Mouse (Mus musculus): ENCODE measurements at regions not wholly inside any gene's neighbourhood (a gene's known extent, or its start where the extent isn't known, plus 50 kb on each side); places are given as distances from the start of the nearest gene placed in this dataset.

DNA sequence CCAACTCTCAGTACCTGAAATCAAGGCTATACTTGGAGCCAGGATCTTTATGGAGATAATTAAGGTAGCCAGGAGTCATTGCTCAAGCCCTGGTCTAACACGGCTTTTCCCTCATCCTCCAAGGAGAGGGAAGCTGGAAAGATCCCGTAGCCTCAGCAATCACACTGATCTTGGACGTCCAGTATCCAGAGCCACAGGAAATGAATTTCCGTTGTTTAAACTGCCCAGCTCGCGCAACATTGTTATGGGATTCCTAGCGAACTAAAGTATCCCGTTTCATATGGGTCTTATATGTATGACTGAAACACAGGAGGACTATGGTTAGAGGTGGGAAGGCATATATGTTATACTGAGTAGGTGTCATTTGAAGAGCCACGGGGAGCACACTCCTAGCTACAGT is 126.3 kb upstream of the Lnx1 start:
- no peaks in the 10 kb centered on the region for H3K9me3 ChIP-seq (replicated peaks)
- no peak overlapping the region for H3K27ac ChIP-seq (ENCODE audit: poor library complexity, severe bottlenecking)
- WGBS, result 68% methylated on average over 9 of the region's 9 CpGs
- no peak overlapping the region for H3K4me2 ChIP-seq
- peaks cover 18% of the 10 kb centered on the region for H3K27me3 ChIP-seq (replicated peaks)
- H3K9ac ChIP-seq, result no peak overlapping the region
- no peaks in the 10 kb centered on the region; the same call in 1 of the 2 replicates for H3K4me1 ChIP-seq (replicated peaks)
- no peak overlapping the region for H3K4me3 ChIP-seq
- H3K36me3 ChIP-seq, result no peaks in the 10 kb centered on the region
- no peak for ATAC-seq (ENCODE audit: insufficient number of reproducible peaks, low FRiP score)

DNA sequence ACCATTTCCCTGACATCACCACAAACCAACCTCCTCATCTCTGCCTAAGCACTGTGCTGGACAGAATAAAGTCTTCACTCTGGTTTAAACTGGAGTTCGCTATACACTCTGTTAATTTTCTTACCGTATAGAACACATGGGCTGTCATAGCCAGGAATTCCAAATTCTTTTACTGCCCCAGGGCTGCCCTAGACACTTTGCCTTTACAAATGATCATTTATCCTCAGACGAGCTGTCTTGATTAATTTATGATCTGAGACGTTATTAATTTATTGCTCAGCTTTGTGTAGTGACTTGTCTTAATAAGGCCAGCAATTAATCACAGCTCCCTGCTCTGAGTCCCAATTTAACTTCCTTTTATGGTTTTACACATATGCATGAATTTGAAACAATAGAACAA is 125.2 kb upstream of the Lnx1 start:
- 74% methylated on average over 4 of the region's 4 CpGs for WGBS
- Histone ChIP-seq H3K4me1 (replicated peaks) (no peaks in the 10 kb centered on the region; the same call in 1 of the 2 replicates), H3K9ac (no peak overlapping the region), H3K4me2 (no peak overlapping the region), H3K27me3 (replicated peaks) (peaks cover 19% of the 10 kb centered on the region), H3K4me3 (no peak overlapping the region), H3K27ac (ENCODE audit: poor library complexity, severe bottlenecking) (no peak overlapping the region), H3K36me3 (no peaks in the 10 kb centered on the region), H3K9me3 (replicated peaks) (no peaks in the 10 kb centered on the region)
- ATAC-seq (ENCODE audit: insufficient number of reproducible peaks, low FRiP score), result no peak

DNA sequence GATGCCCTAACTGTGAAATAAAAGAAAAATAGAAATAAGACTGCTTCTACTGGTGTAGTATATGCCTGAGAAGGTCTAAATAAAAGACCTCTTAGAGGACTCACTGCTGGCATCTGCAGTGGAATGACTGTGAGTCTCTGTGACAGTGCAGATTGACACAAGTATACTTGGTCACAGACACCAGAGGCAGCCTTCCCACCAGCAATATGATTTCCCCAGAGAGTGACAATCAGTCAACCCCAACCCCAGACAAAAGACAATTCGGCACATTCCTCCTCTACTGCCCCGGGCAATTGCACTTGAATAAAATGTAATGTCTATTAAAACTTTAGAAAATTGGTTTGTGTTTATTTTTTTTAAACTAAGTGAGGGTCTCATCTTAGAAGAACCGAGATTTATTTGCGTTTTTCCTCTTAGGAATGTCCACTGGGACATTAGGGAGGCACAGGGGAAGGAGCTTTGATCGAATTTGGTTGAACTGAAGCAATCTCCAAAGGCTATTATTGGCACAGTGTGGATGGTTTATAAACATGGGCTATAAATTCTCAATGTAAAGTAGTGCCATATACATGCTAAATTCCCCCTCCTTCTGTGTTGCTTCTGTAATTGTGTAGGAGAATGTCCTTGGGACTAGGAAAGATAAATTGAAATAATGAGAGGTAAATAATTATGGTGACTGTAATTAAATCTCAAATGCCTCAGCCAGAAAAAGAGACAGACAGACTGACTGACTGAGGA is 123.0 kb upstream of the Lnx1 start:
- Histone ChIP-seq H3K36me3 (no peaks in the 10 kb centered on the region), H3K27me3 (replicated peaks) (peaks cover 31% of the 10 kb centered on the region), H3K9me3 (replicated peaks) (no peaks in the 10 kb centered on the region), H3K4me2 (no peak overlapping the region), H3K4me1 (replicated peaks) (no peaks in the 10 kb centered on the region; the same call in 1 of the 2 replicates), H3K4me3 (no peak overlapping the region), H3K27ac (ENCODE audit: poor library complexity, severe bottlenecking) (no peak overlapping the region), H3K9ac (no peak overlapping the region)
- WGBS, result 65% methylated on average over 5 of the region's 5 CpGs
- ATAC-seq (ENCODE audit: insufficient number of reproducible peaks, low FRiP score), result no peak

DNA sequence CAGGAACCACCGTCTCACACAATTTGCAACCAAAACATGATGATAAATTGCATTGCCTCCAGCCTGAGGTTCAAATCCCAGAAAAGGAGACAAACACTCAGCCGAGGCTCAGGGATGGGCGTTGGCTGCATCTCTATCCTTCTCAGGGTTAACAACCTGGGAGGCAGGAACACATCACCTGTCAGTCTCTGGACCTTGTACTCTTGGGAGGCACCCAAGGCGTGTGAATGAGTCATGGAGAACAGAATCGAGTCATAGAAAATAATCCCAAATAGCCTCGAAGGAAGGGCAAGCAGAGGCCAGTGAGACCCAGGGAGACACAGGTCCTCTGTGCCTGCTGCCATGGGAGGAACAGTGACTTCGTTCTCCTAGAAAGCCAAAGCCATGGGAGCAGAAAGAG is 121.0 kb upstream of the Lnx1 start:
- Histone ChIP-seq H3K27ac (ENCODE audit: poor library complexity, severe bottlenecking) (no peak overlapping the region), H3K4me3 (no peak overlapping the region), H3K9me3 (replicated peaks) (no peaks in the 10 kb centered on the region), H3K36me3 (no peaks in the 10 kb centered on the region), H3K4me2 (no peak overlapping the region), H3K27me3 (replicated peaks) (peaks cover 44% of the 10 kb centered on the region), H3K9ac (no peak overlapping the region), H3K4me1 (replicated peaks) (no peaks in the 10 kb centered on the region)
- 77% methylated on average over 7 of the region's 7 CpGs for WGBS
- ATAC-seq (ENCODE audit: insufficient number of reproducible peaks, low FRiP score), result no peak

DNA sequence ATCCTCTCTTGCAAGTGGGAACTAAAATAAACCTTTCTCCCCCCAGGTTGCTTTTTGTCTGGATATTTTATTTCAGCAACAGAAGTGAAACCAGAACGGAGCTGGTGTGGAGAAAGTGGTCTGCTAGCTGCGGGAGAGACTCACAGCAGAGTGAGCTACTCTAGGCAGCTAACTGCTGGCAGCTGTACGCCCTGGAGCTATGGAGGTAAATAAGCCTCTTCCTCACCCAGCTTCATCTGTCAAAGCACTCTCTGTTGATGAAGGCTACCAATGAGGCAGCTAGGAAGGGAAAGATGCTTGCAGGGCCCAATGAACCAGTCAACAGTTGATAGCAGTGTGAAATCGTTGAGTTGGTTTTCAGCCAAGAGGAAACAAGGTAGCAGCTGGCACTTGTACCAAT is 119.3 kb upstream of the Lnx1 start:
- ATAC-seq (ENCODE audit: insufficient number of reproducible peaks, low FRiP score), result no peak
- no peak overlapping the region for H3K4me3 ChIP-seq
- no peak overlapping the region for H3K4me2 ChIP-seq
- H3K27me3 ChIP-seq (replicated peaks), result peaks cover 48% of the 10 kb centered on the region
- no peaks in the 10 kb centered on the region for H3K9me3 ChIP-seq (replicated peaks)
- no peak overlapping the region for H3K9ac ChIP-seq
- no peaks in the 10 kb centered on the region for H3K36me3 ChIP-seq
- no peak overlapping the region for H3K27ac ChIP-seq (ENCODE audit: poor library complexity, severe bottlenecking)
- peaks cover 7% of the 10 kb centered on the region for H3K4me1 ChIP-seq (replicated peaks)
- 70% methylated on average over 4 of the region's 4 CpGs for WGBS

DNA sequence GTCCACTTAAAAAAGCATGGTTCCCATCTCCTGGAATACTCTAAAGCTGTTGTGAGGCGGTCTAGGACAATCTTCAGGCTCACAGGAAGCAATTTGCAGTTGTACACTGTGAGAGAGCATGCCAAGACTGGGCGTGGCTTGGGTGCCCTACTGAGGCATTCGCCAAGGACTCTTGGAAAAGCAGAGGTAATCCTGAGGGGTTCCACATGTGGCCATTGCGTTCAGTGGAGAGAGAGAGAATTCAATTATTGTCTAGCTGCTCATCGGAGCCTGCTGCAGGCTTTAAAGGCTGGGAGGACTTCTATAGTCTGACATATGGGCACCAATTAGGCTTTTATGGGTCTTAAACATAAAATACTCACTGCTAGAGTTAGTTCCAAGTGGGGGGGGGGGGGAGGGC is 113.8 kb upstream of the Lnx1 start:
- no peak overlapping the region for H3K27ac ChIP-seq (ENCODE audit: poor library complexity, severe bottlenecking)
- no peak for ATAC-seq (ENCODE audit: insufficient number of reproducible peaks, low FRiP score)

DNA sequence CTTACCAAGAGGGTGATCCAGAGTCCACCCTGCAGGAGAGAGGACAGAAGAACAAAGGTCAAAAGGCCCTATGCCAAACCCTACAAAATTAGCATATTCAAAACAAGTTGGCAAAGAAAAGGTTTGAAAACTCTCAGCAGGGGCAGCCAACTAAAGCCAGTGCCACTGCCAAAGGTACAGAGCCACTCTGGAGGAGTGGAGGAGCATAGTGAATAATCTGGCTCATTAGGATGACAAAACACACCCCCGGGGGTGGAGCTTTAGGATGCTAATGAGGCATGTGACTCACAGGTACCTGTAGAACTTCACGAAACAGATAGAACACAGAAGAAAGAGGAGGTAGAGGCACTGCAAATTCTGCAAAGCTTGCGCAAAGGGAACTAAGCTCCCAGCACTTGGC is 110.7 kb upstream of the Lnx1 start:
- no peaks in the 10 kb centered on the region; the same call in 1 of the 2 replicates for H3K9me3 ChIP-seq (replicated peaks)
- H3K36me3 ChIP-seq, result no peaks in the 10 kb centered on the region
- H3K27me3 ChIP-seq (replicated peaks), result peaks cover 71% of the 10 kb centered on the region
- no peak overlapping the region for H3K4me2 ChIP-seq
- ATAC-seq (ENCODE audit: insufficient number of reproducible peaks, low FRiP score), result no peak
- no peak overlapping the region for H3K9ac ChIP-seq
- no peak overlapping the region for H3K4me3 ChIP-seq
- H3K27ac ChIP-seq (ENCODE audit: poor library complexity, severe bottlenecking), result no peak overlapping the region
- peaks cover 25% of the 10 kb centered on the region for H3K4me1 ChIP-seq (replicated peaks)
- 41% methylated on average over 3 of the region's 3 CpGs for WGBS

More for the DNA sequence above, 113.8 kb upstream of the Lnx1 start:
- WGBS, result 80% methylated on average over 5 of the region's 5 CpGs
- Histone ChIP-seq H3K4me2 (no peak overlapping the region), H3K4me1 (replicated peaks) (peaks cover 10% of the 10 kb centered on the region), H3K36me3 (no peaks in the 10 kb centered on the region), H3K4me3 (no peak overlapping the region), H3K9me3 (replicated peaks) (no peaks in the 10 kb centered on the region; the same call in 1 of the 2 replicates), H3K9ac (no peak overlapping the region), H3K27me3 (replicated peaks) (peaks cover 69% of the 10 kb centered on the region)

DNA sequence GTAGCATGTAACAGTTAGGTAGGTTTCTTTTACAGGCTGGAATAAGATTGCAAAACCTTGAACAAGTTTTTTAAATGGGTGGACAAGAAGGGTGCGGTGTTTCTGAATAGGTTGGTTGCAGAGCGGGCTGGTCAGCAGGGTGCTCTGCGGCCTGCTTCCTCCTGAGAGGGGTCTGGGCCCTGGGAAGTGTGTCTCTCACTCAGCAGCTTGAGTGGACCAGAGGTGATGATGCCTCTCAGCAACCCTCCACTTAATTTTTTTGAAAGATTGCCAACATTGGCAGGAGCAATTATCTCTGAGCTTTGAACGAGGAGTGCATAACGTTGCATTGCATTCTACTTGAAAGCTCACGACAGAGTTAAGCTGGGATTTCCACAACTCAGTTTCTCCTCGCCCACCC is 108.3 kb upstream of the Lnx1 start:
- Histone ChIP-seq H3K27me3 (replicated peaks) (peaks cover 69% of the 10 kb centered on the region), H3K4me1 (replicated peaks) (peaks cover 21% of the 10 kb centered on the region), H3K4me2 (peak overlapping the region; percentile 35), H3K9me3 (replicated peaks) (no peaks in the 10 kb centered on the region; the same call in 1 of the 2 replicates), H3K4me3 (no peak overlapping the region), H3K36me3 (no peaks in the 10 kb centered on the region), H3K9ac (no peak overlapping the region), H3K27ac (ENCODE audit: poor library complexity, severe bottlenecking) (no peak overlapping the region)
- WGBS, result 27% methylated on average over 7 of the region's 7 CpGs
- ATAC-seq (ENCODE audit: insufficient number of reproducible peaks, low FRiP score), result no peak; the same call in 1 of the 2 replicates

DNA sequence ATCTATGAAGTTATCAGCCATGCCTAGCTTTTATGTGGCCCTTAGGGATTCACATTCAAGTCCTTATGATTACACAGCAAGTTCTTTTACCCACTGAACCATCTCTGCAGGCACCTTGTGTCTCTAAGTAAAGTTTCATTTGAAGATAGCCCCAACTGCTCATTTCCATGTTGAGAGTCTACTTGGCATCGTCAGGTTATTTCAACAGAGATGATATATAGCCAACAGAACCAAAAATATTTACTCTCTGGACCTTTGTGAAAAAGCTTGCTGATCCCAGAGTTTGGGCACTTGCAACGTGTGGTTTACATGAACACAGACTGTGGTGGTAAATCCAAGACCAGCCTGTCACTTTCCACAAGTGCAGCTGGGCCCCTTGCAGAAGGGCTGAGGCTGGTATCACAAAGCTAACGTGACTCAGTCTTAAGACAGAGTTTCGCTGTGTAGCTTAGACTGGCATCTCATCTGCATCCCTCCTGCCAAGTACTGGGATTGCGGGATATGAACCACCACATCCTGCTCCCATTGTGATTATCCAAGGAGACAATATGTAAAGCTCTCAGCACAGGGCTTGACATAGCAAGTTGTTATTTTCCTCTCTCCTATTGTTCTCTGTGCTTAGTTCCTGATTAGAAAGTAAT is 105.0 kb upstream of the Lnx1 start:
- H3K36me3 ChIP-seq, result no peaks in the 10 kb centered on the region
- 58% methylated on average over 5 of the region's 5 CpGs for WGBS
- ATAC-seq (ENCODE audit: insufficient number of reproducible peaks, low FRiP score), result no peak
- H3K27me3 ChIP-seq (replicated peaks), result peaks cover 67% of the 10 kb centered on the region
- H3K9ac ChIP-seq, result no peak overlapping the region
- peaks cover 17% of the 10 kb centered on the region for H3K4me1 ChIP-seq (replicated peaks)
- H3K9me3 ChIP-seq (replicated peaks), result no peaks in the 10 kb centered on the region; the same call in 1 of the 2 replicates
- H3K4me3 ChIP-seq, result no peak overlapping the region
- no peak overlapping the region for H3K27ac ChIP-seq (ENCODE audit: poor library complexity, severe bottlenecking)
- no peak overlapping the region for H3K4me2 ChIP-seq

DNA sequence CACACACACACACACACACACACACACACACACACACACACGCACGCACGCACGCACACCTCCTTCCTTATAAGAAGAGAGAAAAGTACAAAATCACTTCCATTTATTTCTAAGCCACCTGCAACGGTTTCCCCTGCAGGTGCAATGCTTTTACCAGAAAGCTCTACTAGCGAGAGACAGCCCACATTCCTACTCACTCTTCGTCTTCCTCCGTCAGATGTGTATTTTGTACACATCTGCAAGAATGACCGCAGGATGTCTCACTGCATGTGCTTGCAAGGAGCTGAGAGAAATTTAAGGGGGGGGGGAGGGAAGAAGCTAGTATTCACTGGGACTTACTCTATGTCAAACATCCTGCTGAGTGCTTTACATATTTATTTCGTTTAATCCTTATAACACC is 99.2 kb upstream of the Lnx1 start:
- Histone ChIP-seq H3K4me1 (replicated peaks) (no peaks in the 10 kb centered on the region), H3K4me3 (no peak overlapping the region), H3K9me3 (replicated peaks) (no peaks in the 10 kb centered on the region), H3K27ac (ENCODE audit: poor library complexity, severe bottlenecking) (no peak overlapping the region), H3K4me2 (no peak overlapping the region), H3K36me3 (no peaks in the 10 kb centered on the region), H3K9ac (no peak overlapping the region), H3K27me3 (replicated peaks) (peaks cover 85% of the 10 kb centered on the region)
- 75% methylated on average over 9 of the region's 10 CpGs for WGBS
- ATAC-seq (ENCODE audit: insufficient number of reproducible peaks, low FRiP score), result no peak

DNA sequence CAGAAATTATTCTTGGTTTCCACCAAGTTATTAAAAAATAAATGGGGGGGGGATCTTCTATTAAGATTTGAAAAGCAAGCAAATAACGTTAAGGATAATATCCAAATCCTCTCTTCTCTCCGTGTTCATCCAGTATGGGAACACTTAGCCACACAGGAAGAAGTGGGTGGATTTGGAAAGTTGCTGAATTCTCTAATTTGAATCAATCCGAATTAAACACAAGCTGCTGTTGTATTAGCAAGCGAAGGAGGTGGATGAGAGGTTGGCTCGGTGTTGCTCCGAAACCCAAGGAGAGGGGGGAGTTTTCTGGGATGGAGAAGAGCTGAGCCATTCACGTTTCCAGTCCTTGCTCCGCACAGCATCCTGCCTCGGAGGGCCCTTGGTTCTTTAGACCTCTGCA is 97.6 kb upstream of the Lnx1 start:
- WGBS, result 79% methylated on average over 9 of the region's 9 CpGs
- ATAC-seq (ENCODE audit: insufficient number of reproducible peaks, low FRiP score), result no peak
- no peak overlapping the region for H3K4me2 ChIP-seq
- H3K9me3 ChIP-seq (replicated peaks), result no peaks in the 10 kb centered on the region
- 0 out of 2 replicates have a peak, but pooled peaks cover 3% of the 10 kb centered on the region for H3K4me1 ChIP-seq (replicated peaks)
- H3K27me3 ChIP-seq (replicated peaks), result peaks cover 78% of the 10 kb centered on the region
- no peak overlapping the region for H3K27ac ChIP-seq (ENCODE audit: poor library complexity, severe bottlenecking)
- H3K9ac ChIP-seq, result no peak overlapping the region
- H3K4me3 ChIP-seq, result no peak overlapping the region
- no peaks in the 10 kb centered on the region for H3K36me3 ChIP-seq
